9 mouse cellular contexts compared by ENCODE assay signal in the genomic region with DNA sequence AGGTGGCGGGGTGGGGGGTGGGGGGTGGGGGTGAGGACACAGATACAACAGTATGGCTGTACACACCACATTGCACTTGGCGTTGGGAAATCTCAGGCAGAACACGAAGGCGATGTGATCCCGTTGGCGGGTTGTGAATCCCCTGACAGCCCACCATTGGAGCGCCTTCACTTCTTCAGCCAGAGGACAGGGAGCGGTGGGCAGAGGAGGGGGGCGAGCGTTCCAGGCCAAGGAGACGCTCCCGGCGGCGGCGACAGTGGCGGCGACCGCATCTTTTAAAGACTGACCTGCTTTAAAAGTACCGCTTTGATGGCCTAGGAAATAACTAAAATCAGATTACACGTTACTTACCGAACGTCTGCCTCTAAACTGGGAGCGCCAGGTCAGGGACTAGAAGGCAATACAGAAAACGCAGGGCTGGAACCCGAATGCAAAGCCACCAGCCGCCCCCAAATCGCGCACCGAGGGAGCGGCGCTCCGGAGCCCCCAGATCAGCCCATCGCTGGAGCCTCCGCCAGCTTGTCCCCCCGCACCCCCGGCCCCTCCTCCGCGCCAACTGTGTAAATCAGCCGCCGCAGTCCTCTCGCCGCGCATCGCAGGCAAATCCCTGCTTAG. TPM values are rescaled to one million over a fixed set of nuclear protein-coding genes. Genes with fewer than 3 reads are reported as not detected.
DNase-seq lines count a peak whose midpoint lies in the region; ATAC-seq and TF ChIP-seq lines count a peak whose summit lies in the region.
"Had no signal": no experiment of that assay in that cellular context is flagged by ENCODE, and none has a peak within 500 bp of the region (broad histone marks: within the 10 kb centered on the region; RNA-seq: fewer than 3 reads in every experiment).

A gene (minus strand): TSS at position 607 of the 615 bp plus-strand sequence.

- intact Hi-C loops in heart, postnatal 36 days (cut with DNase I): no loop called here

- no peak for TF ChIP-seq CTCF in heart, postnatal 0 days (IDR thresholded peaks at IDR 0.05; ENCODE audit: low read depth)

- peak within 1 kb of the TSS; percentile 91 for H3K4me2 ChIP-seq in heart, postnatal 0 days (ENCODE audit: low read depth, low read length)
- H3K4me2 ChIP-seq in hindbrain, embryonic 13.5 days: peak within 1 kb of the TSS; percentile 69
- peak within 1 kb of the TSS; percentile 91 for H3K4me2 ChIP-seq in limb, embryonic 15.5 days

- no peaks in the 10 kb centered on the region for H3K9me3 ChIP-seq in heart, postnatal 0 days (replicated peaks; ENCODE audit: control insufficient read depth, low read length)
- no peaks in the 10 kb centered on the region for H3K9me3 ChIP-seq in hindbrain, embryonic 13.5 days
- no peaks in the 10 kb centered on the region for H3K9me3 ChIP-seq in limb, embryonic 15.5 days

- no peak for DNase-seq in heart, postnatal 0 days (ENCODE audit: low spot score)
- no peak for DNase-seq in heart, adult 9 months (ENCODE audit: low spot score in 2 of 2)
- peak; percentile 52 for DNase-seq in cerebellum, postnatal 36 days
- peak; percentile 70 to 74 for DNase-seq in right cerebral cortex, adult 2 months (ENCODE audit: low spot score in 2 of 2)
- DNase-seq in spleen, postnatal 36 days (ENCODE audit: low spot score in 2 of 2): no peak
- DNase-seq in heart, postnatal 36 days: no peak

- TF ChIP-seq EP300 in heart, postnatal 0 days (IDR thresholded peaks at IDR 0.05; ENCODE audit: low read depth): no peak

- no peak for ATAC-seq in heart, postnatal 0 days (ENCODE audit: insufficient read depth, low read depth)
- ATAC-seq in hindbrain, embryonic 13.5 days (ENCODE audit: low FRiP score): peak; percentile 70
- ATAC-seq in limb, embryonic 15.5 days (ENCODE audit: insufficient number of reproducible peaks, low FRiP score, low TSS enrichment, low read depth): no peak

- peak within 1 kb of the TSS; percentile 55 for H3K4me3 ChIP-seq in heart, postnatal 0 days (ENCODE audit: low read depth, low read length)
- peak within 1 kb of the TSS; percentile 64 for H3K4me3 ChIP-seq in hindbrain, embryonic 13.5 days
- H3K4me3 ChIP-seq in limb, embryonic 15.5 days: peak within 1 kb of the TSS; percentile 47

- H3K9ac ChIP-seq in heart, postnatal 0 days (replicated peaks; ENCODE audit: low read depth, low read length): no peak within 1 kb of the TSS
- H3K9ac ChIP-seq in hindbrain, embryonic 13.5 days: peak within 1 kb of the TSS; percentile 87
- H3K9ac ChIP-seq in limb, embryonic 15.5 days: no peak within 1 kb of the TSS

- peaks cover 59% of the 10 kb centered on the region for H3K27me3 ChIP-seq in heart, postnatal 0 days (ENCODE audit: control insufficient read depth, insufficient read depth, low read length)
- H3K27me3 ChIP-seq in hindbrain, embryonic 13.5 days: peaks cover 8% of the 10 kb centered on the region; the same call in 1 of the 2 replicates
- peaks cover 46% of the 10 kb centered on the region for H3K27me3 ChIP-seq in limb, embryonic 15.5 days

- peaks cover 11% of the 10 kb centered on the region; the same call in 1 of the 2 replicates for H3K4me1 ChIP-seq in heart, postnatal 0 days (ENCODE audit: control insufficient read depth, insufficient read depth)
- H3K4me1 ChIP-seq in hindbrain, embryonic 13.5 days (replicated peaks): peaks cover 21% of the 10 kb centered on the region
- H3K4me1 ChIP-seq in limb, embryonic 15.5 days: peaks cover 7% of the 10 kb centered on the region

- H3K27ac ChIP-seq in heart, postnatal 0 days (ENCODE audit: low read depth): no peak within 1 kb of the TSS
- H3K27ac ChIP-seq in hindbrain, embryonic 13.5 days: peak within 1 kb of the TSS; percentile 88
- H3K27ac ChIP-seq in limb, embryonic 15.5 days: no peak within 1 kb of the TSS

- no peaks in the 10 kb centered on the region for H3K36me3 ChIP-seq in heart, postnatal 0 days (replicated peaks; ENCODE audit: control insufficient read depth, insufficient read depth, low read length)
- H3K36me3 ChIP-seq in hindbrain, embryonic 13.5 days: no peaks in the 10 kb centered on the region
- H3K36me3 ChIP-seq in limb, embryonic 15.5 days: no peaks in the 10 kb centered on the region

- 1% methylated on average over 44 of the region's 44 CpGs for WGBS in heart, postnatal 0 days
- under 1% methylated on average over 44 of the region's 44 CpGs for WGBS in hindbrain, embryonic 13.5 days
- WGBS in limb, embryonic 15.5 days: under 1% methylated on average over 44 of the region's 44 CpGs

RNA-seq across cellular contexts. Expression of the gene that starts here (rescaled TPM):
- total RNA-seq in heart, postnatal 0 days (2014; rRNA removed; ENCODE audit: low replicate concordance): 0.66 TPM in 1 of 2 replicates, not detected in the other
- 0.03 TPM in 2 replicates for polyA plus RNA-seq in heart, postnatal 0 days (2015; fragmentation: Nextera tagmentation; extraction: Ambion mirVana)
- 15.2 and 16.9 TPM in 2 replicates for polyA plus RNA-seq in hindbrain, embryonic 13.5 days (2015; fragmentation: Nextera tagmentation; extraction: Ambion mirVana)
- 0.79 and 1.2 TPM in 2 replicates for polyA plus RNA-seq in limb, embryonic 15.5 days (2015; fragmentation: Nextera tagmentation; extraction: Ambion mirVana)
- total RNA-seq in heart, postnatal 36 days (2021): not detected
- total RNA-seq: hematopoietic stem cell, adult 5-6 weeks had no signal

Comparison
In these comparisons a context has a peak if more than half of its experiments do, and no peak if none do; other contexts are left out.
1. DNase-seq: peak in cerebellum, postnatal 36 days (2 of 2) and right cerebral cortex, adult 2 months (2 of 2); none in heart, postnatal 0 days (single experiment), heart, adult 9 months (0 of 2), spleen, postnatal 36 days (0 of 2) and heart, postnatal 36 days (0 of 2).
2. Peak in every context shown above with its lines, with median percentiles within 50 percentile points of each other: H3K4me2 ChIP-seq and H3K4me3 ChIP-seq.